Mouse (Mus musculus): ENCODE results near the gene Kcnk1. TPM values are rescaled to one million over a fixed set of nuclear protein-coding genes. Genes with fewer than 3 reads are reported as not detected.

Kcnk1 gene
- polyA plus RNA-seq (2015; fragmentation: Nextera tagmentation; extraction: Ambion mirVana), result 63.8 and 76.0 TPM in 2 replicates

DNA sequence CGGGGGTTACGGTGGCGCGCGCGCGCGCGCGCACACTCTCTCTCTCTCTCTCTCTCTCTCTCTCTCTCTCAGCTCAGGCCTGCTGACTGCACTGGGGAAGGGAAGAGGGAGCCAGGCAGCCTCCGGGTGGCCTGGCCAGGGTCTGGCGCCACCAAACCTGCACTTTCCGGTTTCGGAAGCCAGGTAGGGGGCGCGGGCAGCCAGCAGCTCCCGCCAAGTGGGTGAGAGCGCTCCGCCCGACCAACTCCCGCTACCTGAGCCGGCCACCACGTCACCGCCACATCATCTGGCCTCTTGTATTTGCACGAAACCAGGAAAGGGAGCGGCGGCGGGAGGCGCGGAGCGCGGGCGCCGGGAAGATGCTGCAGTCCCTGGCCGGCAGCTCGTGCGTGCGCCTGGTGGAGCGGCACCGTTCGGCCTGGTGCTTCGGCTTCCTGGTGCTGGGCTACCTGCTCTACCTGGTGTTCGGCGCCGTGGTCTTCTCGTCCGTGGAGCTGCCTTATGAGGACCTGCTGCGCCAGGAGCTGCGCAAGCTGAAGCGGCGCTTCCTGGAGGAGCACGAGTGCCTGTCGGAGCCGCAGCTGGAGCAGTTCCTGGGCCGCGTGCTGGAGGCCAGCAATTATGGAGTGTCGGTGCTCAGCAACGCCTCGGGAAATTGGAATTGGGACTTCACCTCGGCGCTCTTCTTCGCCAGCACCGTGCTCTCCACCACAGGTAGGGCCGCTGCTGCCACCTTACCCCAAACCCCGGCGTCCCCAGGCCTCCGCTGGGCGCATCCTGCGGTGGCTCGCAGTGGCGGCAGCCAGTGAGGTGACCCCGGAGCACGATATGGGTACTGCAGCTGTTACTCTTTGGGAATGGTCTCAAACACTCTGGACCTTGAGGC lies at the start of gene Kcnk1:
Gene Kcnk1 (plus strand): TSS at position 70 of the 886 bp plus-strand sequence.
- Histone ChIP-seq H3K4me2 (ENCODE audit: low read depth, low read length) (peak within 1 kb of the TSS; percentile 72), H3K36me3 (ENCODE audit: control insufficient read depth, insufficient read depth, low read length) (no peaks in the 10 kb centered on the region), H3K4me3 (replicated peaks; ENCODE audit: low read length) (peak within 1 kb of the TSS; percentile 67), H3K4me1 (ENCODE audit: control insufficient read depth, insufficient read depth, low read length) (peaks cover 6% of the 10 kb centered on the region; the same call in 1 of the 2 replicates), H3K9me3 (replicated peaks; ENCODE audit: control insufficient read depth, low read length) (no peaks in the 10 kb centered on the region), H3K9ac (ENCODE audit: low read length) (peak within 1 kb of the TSS; percentile 70), H3K27me3 (ENCODE audit: control insufficient read depth, insufficient read depth, low read length) (peaks cover 8% of the 10 kb centered on the region), H3K27ac (ENCODE audit: low read length) (peak within 1 kb of the TSS; percentile 93)
- ATAC-seq (ENCODE audit: insufficient read depth, low FRiP score), result peak; percentile 75
- under 1% methylated on average over 72 of the region's 73 CpGs for WGBS

DNA sequence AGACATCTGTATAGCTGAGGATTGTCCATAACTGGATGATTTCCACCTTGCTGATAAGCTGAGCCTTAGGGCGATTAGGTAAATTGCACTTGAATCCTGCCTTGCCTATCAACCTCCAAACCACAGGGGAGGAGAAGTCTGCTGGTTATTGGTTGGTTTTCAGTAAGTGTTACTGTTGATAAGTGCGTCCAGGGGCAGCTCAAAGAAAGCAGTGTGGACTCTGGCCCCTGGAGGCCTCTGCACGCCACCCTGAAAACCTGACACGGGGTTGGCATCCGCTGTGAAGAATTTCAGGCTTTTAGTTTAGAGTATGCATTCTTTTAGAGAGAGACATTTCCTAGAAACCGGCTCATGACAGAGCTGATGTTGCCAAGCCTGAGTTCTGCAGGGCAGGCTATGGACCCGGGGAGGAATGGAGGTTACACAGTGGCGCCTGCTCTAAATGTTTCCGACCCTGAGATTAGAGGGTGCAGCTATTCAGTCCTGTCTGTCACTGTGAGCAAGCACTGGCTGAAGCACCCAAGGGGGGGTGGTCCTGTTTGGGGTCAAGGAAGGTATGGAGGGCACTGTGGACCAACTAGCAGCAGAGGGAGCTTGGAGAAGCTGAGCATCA lies 46.2 kb upstream of the Kcnk1 start:
- no peak overlapping the region for H3K27ac ChIP-seq (ENCODE audit: low read length)
- no peaks in the 10 kb centered on the region for H3K36me3 ChIP-seq (ENCODE audit: control insufficient read depth, insufficient read depth, low read length)
- H3K27me3 ChIP-seq (ENCODE audit: control insufficient read depth, insufficient read depth, low read length), result no peaks in the 10 kb centered on the region
- H3K4me1 ChIP-seq (ENCODE audit: control insufficient read depth, insufficient read depth, low read length), result no peaks in the 10 kb centered on the region
- WGBS, result 63% methylated on average over 9 of the region's 9 CpGs
- no peak overlapping the region for H3K9ac ChIP-seq (ENCODE audit: low read length)
- H3K9me3 ChIP-seq (replicated peaks; ENCODE audit: control insufficient read depth, low read length), result no peaks in the 10 kb centered on the region
- no peak overlapping the region for H3K4me3 ChIP-seq (replicated peaks; ENCODE audit: low read length)
- no peak for ATAC-seq (ENCODE audit: insufficient read depth, low FRiP score)
- H3K4me2 ChIP-seq (ENCODE audit: low read depth, low read length), result no peak overlapping the region

DNA sequence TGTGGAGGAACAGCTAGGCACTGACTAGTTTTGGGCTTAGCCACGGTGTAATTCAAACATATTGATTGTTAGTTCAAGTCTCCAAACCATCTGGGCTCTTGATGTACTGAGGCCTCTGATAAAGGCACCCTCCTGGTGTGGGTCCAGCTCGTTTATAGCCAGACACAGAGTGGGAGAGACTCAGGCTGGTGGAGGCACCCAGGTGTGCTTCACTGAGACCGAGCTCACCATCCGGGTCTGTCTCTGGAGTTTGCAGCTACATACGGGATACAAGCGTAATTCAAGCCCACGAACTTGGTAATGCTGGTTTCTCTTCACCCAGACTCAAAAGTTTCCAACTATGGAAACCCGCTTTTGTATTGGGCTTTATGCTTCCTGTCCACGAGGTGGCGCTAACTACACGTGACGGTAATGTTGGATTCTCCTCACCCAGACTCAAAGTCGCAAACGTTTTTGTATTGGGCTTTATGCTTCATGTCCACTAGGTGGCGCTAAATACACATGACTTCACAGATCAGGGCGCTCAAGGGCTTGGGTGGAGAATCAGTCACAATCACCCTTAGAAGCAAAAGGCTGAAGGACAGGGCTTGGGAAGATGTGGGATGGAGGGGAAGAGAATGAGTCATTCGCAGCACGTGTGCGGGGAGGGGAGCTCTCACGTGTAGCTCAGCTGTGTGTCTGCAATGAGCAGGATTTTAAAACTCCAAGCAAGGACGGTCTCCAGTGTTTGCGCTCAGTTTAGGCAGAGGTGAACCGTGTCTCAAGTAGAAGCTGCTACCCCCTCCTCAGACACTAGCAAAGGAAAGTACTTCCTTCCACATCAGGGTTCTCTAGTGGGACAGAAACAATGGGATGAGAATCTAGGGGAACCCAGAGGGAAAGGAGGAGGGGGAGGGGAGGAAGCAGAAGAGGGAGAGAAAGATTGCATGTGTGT lies 44.7 kb upstream of the Kcnk1 start:
- Histone ChIP-seq H3K36me3 (ENCODE audit: control insufficient read depth, insufficient read depth, low read length) (no peaks in the 10 kb centered on the region), H3K4me2 (ENCODE audit: low read depth, low read length) (no peak overlapping the region), H3K4me1 (ENCODE audit: control insufficient read depth, insufficient read depth, low read length) (no peaks in the 10 kb centered on the region), H3K27me3 (ENCODE audit: control insufficient read depth, insufficient read depth, low read length) (no peaks in the 10 kb centered on the region), H3K9me3 (replicated peaks; ENCODE audit: control insufficient read depth, low read length) (no peaks in the 10 kb centered on the region), H3K9ac (ENCODE audit: low read length) (no peak overlapping the region), H3K4me3 (replicated peaks; ENCODE audit: low read length) (no peak overlapping the region), H3K27ac (ENCODE audit: low read length) (no peak overlapping the region)
- peak; percentile 79 for ATAC-seq (ENCODE audit: insufficient read depth, low FRiP score)
- 21% methylated on average over 23 of the region's 23 CpGs for WGBS

DNA sequence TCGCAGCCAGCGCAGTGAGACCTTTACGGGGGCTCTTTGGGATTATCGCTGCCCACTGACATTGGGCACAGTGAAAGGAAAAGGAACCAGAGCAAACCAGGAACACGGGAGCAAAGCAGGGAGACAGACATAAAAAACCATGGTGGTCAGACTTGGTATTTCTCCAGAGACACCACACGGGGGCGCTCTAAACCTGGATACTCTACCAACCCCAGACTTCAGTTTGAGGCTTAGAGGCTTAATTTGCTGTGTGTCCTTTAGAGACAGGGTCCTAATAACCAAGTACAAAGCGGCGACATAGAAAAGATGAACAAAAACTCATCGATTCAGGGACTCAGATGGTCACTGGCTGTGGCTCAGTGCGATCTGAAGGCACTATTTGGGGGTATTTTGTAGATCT lies 39.3 kb upstream of the Kcnk1 start:
- no peak overlapping the region for H3K27ac ChIP-seq (ENCODE audit: low read length)
- WGBS, result 13% methylated on average over 11 of the region's 11 CpGs
- peak overlapping the region; percentile 27; the same call in 1 of the 2 replicates for H3K4me2 ChIP-seq (ENCODE audit: low read depth, low read length)
- no peak overlapping the region for H3K4me3 ChIP-seq (replicated peaks; ENCODE audit: low read length)
- no peaks in the 10 kb centered on the region for H3K27me3 ChIP-seq (ENCODE audit: control insufficient read depth, insufficient read depth, low read length)
- no peaks in the 10 kb centered on the region for H3K36me3 ChIP-seq (ENCODE audit: control insufficient read depth, insufficient read depth, low read length)
- H3K9me3 ChIP-seq (replicated peaks; ENCODE audit: control insufficient read depth, low read length), result no peaks in the 10 kb centered on the region; the same call in 1 of the 2 replicates
- no peak overlapping the region; the same call in 1 of the 2 replicates for H3K9ac ChIP-seq (ENCODE audit: low read length)
- no peaks in the 10 kb centered on the region for H3K4me1 ChIP-seq (ENCODE audit: control insufficient read depth, insufficient read depth, low read length)
- ATAC-seq (ENCODE audit: insufficient read depth, low FRiP score), result no peak

DNA sequence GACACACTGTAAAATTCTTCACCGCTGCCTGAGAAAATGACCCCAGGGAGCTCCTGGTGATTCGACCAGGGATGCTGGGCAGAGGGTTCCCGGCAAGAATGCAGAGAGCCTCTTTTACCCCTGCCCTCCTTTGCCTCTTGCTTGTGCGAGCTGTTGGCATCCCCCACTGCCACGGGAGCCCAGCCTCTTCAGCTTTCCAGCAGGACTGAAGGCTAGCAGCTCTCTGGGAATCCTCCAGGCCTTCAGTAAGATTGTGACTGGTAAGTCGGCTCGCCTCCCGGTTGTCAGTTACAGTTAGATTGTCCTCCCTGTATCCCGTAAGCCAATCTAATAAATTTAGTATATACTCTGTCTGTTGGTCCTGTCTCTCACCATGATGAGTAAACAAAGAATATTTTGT lies 38.2 kb upstream of the Kcnk1 start:
- H3K4me1 ChIP-seq (ENCODE audit: control insufficient read depth, insufficient read depth, low read length), result no peaks in the 10 kb centered on the region
- no peaks in the 10 kb centered on the region for H3K36me3 ChIP-seq (ENCODE audit: control insufficient read depth, insufficient read depth, low read length)
- no peak overlapping the region for H3K9ac ChIP-seq (ENCODE audit: low read length)
- no peak overlapping the region for H3K27ac ChIP-seq (ENCODE audit: low read length)
- no peak overlapping the region for H3K4me2 ChIP-seq (ENCODE audit: low read depth, low read length)
- peaks cover 3% of the 10 kb centered on the region; the same call in 1 of the 2 replicates for H3K9me3 ChIP-seq (replicated peaks; ENCODE audit: control insufficient read depth, low read length)
- ATAC-seq (ENCODE audit: insufficient read depth, low FRiP score), result no peak
- WGBS, result 75% methylated on average over 9 of the region's 9 CpGs
- H3K4me3 ChIP-seq (replicated peaks; ENCODE audit: low read length), result no peak overlapping the region
- no peaks in the 10 kb centered on the region for H3K27me3 ChIP-seq (ENCODE audit: control insufficient read depth, insufficient read depth, low read length)

DNA sequence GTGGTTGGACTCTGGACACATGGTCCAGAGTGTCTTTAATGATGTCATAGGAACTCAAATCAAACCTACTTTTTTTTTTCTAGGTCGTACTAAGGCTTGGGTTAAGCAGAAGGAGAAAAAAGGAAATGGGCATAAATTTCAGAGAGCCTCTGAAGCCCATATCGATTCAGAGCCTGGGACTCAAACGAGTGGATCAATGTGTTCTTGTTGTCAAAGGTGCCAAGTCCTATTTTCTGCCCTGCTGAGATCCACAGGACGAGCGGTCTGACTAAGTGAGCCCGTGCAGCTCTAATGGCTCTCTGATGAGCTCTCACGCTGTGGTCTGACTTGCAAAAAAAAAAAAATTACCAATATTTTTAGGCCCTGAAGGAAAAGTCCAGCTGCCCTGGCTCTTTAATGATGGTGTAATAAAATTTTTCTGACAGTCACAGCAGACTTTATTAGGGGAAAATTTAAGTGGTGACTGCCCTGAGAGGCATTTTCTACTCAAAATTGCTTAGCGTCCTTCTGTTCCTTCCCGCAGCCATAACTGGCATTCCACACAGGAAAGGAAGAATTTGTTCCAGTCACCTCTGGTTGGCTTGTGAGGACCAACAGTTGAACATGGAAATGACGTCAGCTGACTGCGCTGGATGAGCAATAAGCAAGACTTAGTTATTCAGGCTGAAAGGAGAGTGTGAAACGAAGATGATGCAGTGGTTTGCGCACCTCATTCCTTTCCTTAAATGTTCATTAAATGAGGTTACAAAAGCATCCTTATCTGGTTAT lies 37.6 kb upstream of the Kcnk1 start:
- no peaks in the 10 kb centered on the region for H3K36me3 ChIP-seq (ENCODE audit: control insufficient read depth, insufficient read depth, low read length)
- H3K4me1 ChIP-seq (ENCODE audit: control insufficient read depth, insufficient read depth, low read length), result no peaks in the 10 kb centered on the region
- H3K9me3 ChIP-seq (replicated peaks; ENCODE audit: control insufficient read depth, low read length), result peaks cover 3% of the 10 kb centered on the region; the same call in 1 of the 2 replicates
- no peaks in the 10 kb centered on the region for H3K27me3 ChIP-seq (ENCODE audit: control insufficient read depth, insufficient read depth, low read length)
- 74% methylated on average over 13 of the region's 13 CpGs for WGBS
- no peak overlapping the region for H3K4me3 ChIP-seq (replicated peaks; ENCODE audit: low read length)
- no peak overlapping the region for H3K27ac ChIP-seq (ENCODE audit: low read length)
- no peak for ATAC-seq (ENCODE audit: insufficient read depth, low FRiP score)
- no peak overlapping the region for H3K9ac ChIP-seq (ENCODE audit: low read length)
- no peak overlapping the region for H3K4me2 ChIP-seq (ENCODE audit: low read depth, low read length)

DNA sequence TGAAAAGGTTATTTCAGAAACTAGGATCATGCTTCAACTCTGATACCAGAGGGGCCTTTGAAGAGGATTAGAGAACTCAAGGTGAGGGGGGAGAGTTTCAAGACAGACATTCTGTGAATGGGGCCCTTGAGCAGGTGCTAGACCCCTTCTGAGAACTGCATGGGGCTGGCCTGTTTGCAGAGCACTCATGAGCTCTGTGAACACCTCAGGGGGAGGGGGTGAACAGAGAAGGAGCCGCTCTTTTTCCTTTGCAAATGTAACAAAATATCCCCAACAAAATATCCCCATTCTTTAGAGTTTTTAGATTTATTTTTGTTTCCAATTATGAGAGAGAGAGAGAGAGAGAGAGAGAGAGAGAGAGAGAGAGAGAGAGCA lies 37.0 kb upstream of the Kcnk1 start:
- H3K9me3 ChIP-seq (replicated peaks; ENCODE audit: control insufficient read depth, low read length), result peaks cover 3% of the 10 kb centered on the region; the same call in 1 of the 2 replicates
- no peaks in the 10 kb centered on the region for H3K27me3 ChIP-seq (ENCODE audit: control insufficient read depth, insufficient read depth, low read length)
- no peak for ATAC-seq (ENCODE audit: insufficient read depth, low FRiP score)
- no peaks in the 10 kb centered on the region for H3K36me3 ChIP-seq (ENCODE audit: control insufficient read depth, insufficient read depth, low read length)
- no peak overlapping the region for H3K27ac ChIP-seq (ENCODE audit: low read length)
- H3K4me2 ChIP-seq (ENCODE audit: low read depth, low read length), result no peak overlapping the region
- H3K4me1 ChIP-seq (ENCODE audit: control insufficient read depth, insufficient read depth, low read length), result no peaks in the 10 kb centered on the region
- H3K9ac ChIP-seq (ENCODE audit: low read length), result no peak overlapping the region
- 76% methylated on average over 1 of the region's 1 CpGs for WGBS
- no peak overlapping the region for H3K4me3 ChIP-seq (replicated peaks; ENCODE audit: low read length)

DNA sequence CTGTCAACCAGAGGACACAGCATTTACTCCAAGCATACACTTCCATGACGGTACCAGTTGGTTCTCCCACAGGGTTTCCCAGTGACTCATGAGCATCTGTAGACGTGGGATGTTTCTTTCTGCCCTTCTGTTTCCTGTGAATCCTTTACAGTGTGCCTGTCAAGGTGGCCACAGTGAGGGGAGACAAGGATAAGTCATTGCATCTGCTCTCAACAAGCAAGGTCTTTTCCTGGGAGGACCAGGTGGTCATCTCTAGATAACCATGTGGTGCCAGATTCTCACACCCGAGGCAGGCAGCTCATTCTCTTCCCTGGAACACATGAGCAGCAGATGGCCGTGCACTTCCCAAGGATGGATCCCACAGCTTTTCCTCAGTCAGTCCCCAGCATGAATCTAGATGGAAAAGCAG lies 35.6 kb upstream of the Kcnk1 start:
- no peak for ATAC-seq (ENCODE audit: insufficient read depth, low FRiP score)
- H3K27me3 ChIP-seq (ENCODE audit: control insufficient read depth, insufficient read depth, low read length), result no peaks in the 10 kb centered on the region
- no peak overlapping the region for H3K4me3 ChIP-seq (replicated peaks; ENCODE audit: low read length)
- peaks cover 3% of the 10 kb centered on the region; the same call in 1 of the 2 replicates for H3K9me3 ChIP-seq (replicated peaks; ENCODE audit: control insufficient read depth, low read length)
- 53% methylated on average over 4 of the region's 4 CpGs for WGBS
- H3K27ac ChIP-seq (ENCODE audit: low read length), result no peak overlapping the region
- H3K4me2 ChIP-seq (ENCODE audit: low read depth, low read length), result no peak overlapping the region
- no peaks in the 10 kb centered on the region for H3K4me1 ChIP-seq (ENCODE audit: control insufficient read depth, insufficient read depth, low read length)
- no peaks in the 10 kb centered on the region for H3K36me3 ChIP-seq (ENCODE audit: control insufficient read depth, insufficient read depth, low read length)
- no peak overlapping the region for H3K9ac ChIP-seq (ENCODE audit: low read length)
